ENCODE assay signal across 8 mouse cellular contexts in genomic region chr8:117471174-117471573, GRCm38 (mm10). TPM values are rescaled to one million over a fixed set of nuclear protein-coding genes. Genes with fewer than 3 reads are reported as not detected.
DNase-seq lines count a peak whose midpoint lies in the region; ATAC-seq and TF ChIP-seq lines count a peak whose summit lies in the region.

No protein-coding gene starts in this region.

- H3K27ac ChIP-seq in bone marrow macrophage, adult 2 months (ENCODE audit: insufficient read depth, low read depth, low read length), result no peak overlapping the region
- H3K27ac ChIP-seq in forebrain, embryonic 11.5 days (ENCODE audit: low read depth, low read length), result no peak overlapping the region
- H3K27ac ChIP-seq in hindbrain, embryonic 11.5 days (ENCODE audit: low read depth, low read length), result 0 out of 2 replicates have a peak overlapping the region, but pooled peaks have one; percentile 25

- H3K4me1 ChIP-seq in bone marrow macrophage, adult 2 months (ENCODE audit: control insufficient read depth, insufficient read depth, low read length), result peaks cover 10% of the 10 kb centered on the region
- H3K4me1 ChIP-seq in forebrain, embryonic 11.5 days (replicated peaks; ENCODE audit: control insufficient read depth, insufficient read depth, low read length), result peaks cover 2% of the 10 kb centered on the region; the same call in 1 of the 2 replicates
- H3K4me1 ChIP-seq in hindbrain, embryonic 11.5 days (replicated peaks; ENCODE audit: control insufficient read depth, insufficient read depth, low read length), result peaks cover 2% of the 10 kb centered on the region; the same call in 1 of the 2 replicates

- H3K9me3 ChIP-seq in forebrain, embryonic 11.5 days (ENCODE audit: control insufficient read depth, low read length), result no peaks in the 10 kb centered on the region
- no peaks in the 10 kb centered on the region for H3K9me3 ChIP-seq in hindbrain, embryonic 11.5 days (ENCODE audit: control insufficient read depth, low read length)

- peak; percentile 85 for TF ChIP-seq CTCF in bone marrow macrophage, adult 2 months (IDR thresholded peaks at IDR 0.05; ENCODE audit: low read depth, low read length)

- no peak overlapping the region for H3K9ac ChIP-seq in forebrain, embryonic 11.5 days (ENCODE audit: low read length)
- H3K9ac ChIP-seq in hindbrain, embryonic 11.5 days (ENCODE audit: low read depth, low read length), result no peak overlapping the region

- ATAC-seq in forebrain, embryonic 11.5 days (replicated peaks; ENCODE audit: low FRiP score), result 0 out of 2 replicates have a peak, but pooled peaks have one; percentile 16
- no peak for ATAC-seq in hindbrain, embryonic 11.5 days (ENCODE audit: low FRiP score)

- 20% methylated on average over 3 of the region's 3 CpGs for WGBS in forebrain, embryonic 11.5 days
- WGBS in hindbrain, embryonic 11.5 days, result 22% methylated on average over 3 of the region's 3 CpGs

- no peaks in the 10 kb centered on the region for H3K27me3 ChIP-seq in forebrain, embryonic 11.5 days (ENCODE audit: control insufficient read depth, insufficient read depth, low read length)
- H3K27me3 ChIP-seq in hindbrain, embryonic 11.5 days (ENCODE audit: control insufficient read depth, insufficient read depth, low read length), result no peaks in the 10 kb centered on the region

- H3K36me3 ChIP-seq in forebrain, embryonic 11.5 days (ENCODE audit: control insufficient read depth, insufficient read depth, low read length), result no peaks in the 10 kb centered on the region
- H3K36me3 ChIP-seq in hindbrain, embryonic 11.5 days (ENCODE audit: control insufficient read depth, insufficient read depth, low read length), result no peaks in the 10 kb centered on the region

- peak; percentile 68 for DNase-seq in MEL-GATA-1-ER (ENCODE audit: extremely low read depth, low read depth)
- DNase-seq in forebrain, embryonic 11.5 days (ENCODE audit: low spot score), result peak; percentile 87
- peak; percentile 83 for DNase-seq in hindbrain, embryonic 11.5 days (ENCODE audit: low spot score)
- DNase-seq in layer of hippocampus, postnatal 10 days (ENCODE audit: low spot score in 2 of 2), result peak; percentile 77 to 87
- DNase-seq in lung, postnatal 4 days, result peak; percentile 68 to 82
- DNase-seq in right cerebral cortex, postnatal 10 days (ENCODE audit: low spot score in 2 of 2), result peak; percentile 80 to 83
- peak; percentile 34 for DNase-seq in yolk sac, embryonic 10.5 days (ENCODE audit: low spot score)

- no peak overlapping the region for H3K4me3 ChIP-seq in bone marrow macrophage, adult 2 months (ENCODE audit: insufficient read depth, low read length)
- H3K4me3 ChIP-seq in forebrain, embryonic 11.5 days (ENCODE audit: low read depth, low read length), result no peak overlapping the region
- no peak overlapping the region for H3K4me3 ChIP-seq in hindbrain, embryonic 11.5 days (ENCODE audit: low read depth, low read length)

- H3K4me2 ChIP-seq in forebrain, embryonic 11.5 days (ENCODE audit: low read depth, low read length, severe bottlenecking), result no peak overlapping the region
- no peak overlapping the region for H3K4me2 ChIP-seq in hindbrain, embryonic 11.5 days (replicated peaks; ENCODE audit: low read depth, low read length)

- no peak for TF ChIP-seq POLR2A in bone marrow macrophage, adult 2 months (IDR thresholded peaks at IDR 0.05; ENCODE audit: borderline replicate concordance, low read depth, low read length)

RNA-seq across cellular contexts. Expression of gene Plcg2, which starts 26.9 kb away (rescaled TPM):
- 68.7 and 77.9 TPM in 2 replicates for polyA plus RNA-seq in bone marrow macrophage, adult 2 months (2012; ENCODE audit: insufficient read depth, insufficient read length, missing spikeins)
- 2.0 and 2.7 TPM in 2 replicates for polyA plus RNA-seq in forebrain, embryonic 11.5 days (2014; fragmentation: Nextera tagmentation; extraction: Ambion mirVana)
- polyA plus RNA-seq in hindbrain, embryonic 11.5 days (2014; fragmentation: Nextera tagmentation; extraction: Ambion mirVana), result 1.8 TPM in 2 replicates
- 1 to 10 TPM; 2.8 to 3.2 TPM for total RNA-seq in layer of hippocampus, postnatal 10 days (2021)

Comparison
In these comparisons a context has a peak if more than half of its experiments do, and no peak if none do; other contexts are left out.
1. DNase-seq: peak in every context shown above with its lines; median percentile 87 in forebrain, embryonic 11.5 days; 83 in hindbrain, embryonic 11.5 days; 82 in layer of hippocampus, postnatal 10 days; 82 in right cerebral cortex, postnatal 10 days; 75 in lung, postnatal 4 days; 68 in MEL-GATA-1-ER; 34 in yolk sac, embryonic 10.5 days.
2. RNA of gene Plcg2, which starts 26.9 kb away (polyA plus RNA-seq): 68.7 to 77.9 TPM in bone marrow macrophage, adult 2 months; 2.0 to 2.7 TPM in forebrain, embryonic 11.5 days and 1.8 TPM in hindbrain, embryonic 11.5 days; every median in the first group is over 10 times any median in the second.